Mouse (Mus musculus): ENCODE results near the gene Vgll4. TPM values are rescaled to one million over a fixed set of nuclear protein-coding genes. Genes with fewer than 3 reads are reported as not detected.

Gene Vgll4
- polyA plus RNA-seq, 1 experiment from 2014 or later, result 111 TPM

- peak; percentile 53 for ATAC-seq (ENCODE audit: insufficient read depth)
- H3K36me3 ChIP-seq (ENCODE audit: insufficient read depth), result peaks cover 14% of the 10 kb centered on the region; the same call in 1 of the 2 replicates
- H3K4me2 ChIP-seq, result peak overlapping the region; percentile 95
- peak overlapping the region; percentile 98 for H3K27ac ChIP-seq (ENCODE audit: low read depth)
- peak overlapping the region; percentile 48 for H3K4me3 ChIP-seq (ENCODE audit: low read depth, low read length)
- peak; percentile 31; the same call in 1 of the 2 replicates for TF ChIP-seq CTCF (IDR thresholded peaks at IDR 0.05; ENCODE audit: low read depth)
- H3K9me3 ChIP-seq (ENCODE audit: low read depth, low read length), result no peaks in the 10 kb centered on the region
- H3K27me3 ChIP-seq (ENCODE audit: insufficient read depth, low read length), result no peaks in the 10 kb centered on the region
- WGBS, result 10% methylated on average over 19 of the region's 19 CpGs
- peaks cover 64% of the 10 kb centered on the region for H3K4me1 ChIP-seq (ENCODE audit: insufficient read depth)
- H3K9ac ChIP-seq, result peak overlapping the region; percentile 72
- DNase-seq, result peak; percentile 57
Measured at GRCm38 (mm10) chr6:114874138-114874928, 95.5 kb downstream of the Vgll4 start.

- Histone ChIP-seq H3K4me3 (ENCODE audit: low read depth, low read length) (peak overlapping the region; percentile 48), H3K9me3 (ENCODE audit: low read depth, low read length) (no peaks in the 10 kb centered on the region), H3K27ac (ENCODE audit: low read depth) (peak overlapping the region; percentile 98), H3K9ac (peak overlapping the region; percentile 72), H3K27me3 (ENCODE audit: insufficient read depth, low read length) (no peaks in the 10 kb centered on the region), H3K4me1 (ENCODE audit: insufficient read depth) (peaks cover 58% of the 10 kb centered on the region), H3K4me2 (peak overlapping the region; percentile 95), H3K36me3 (ENCODE audit: insufficient read depth) (peaks cover 18% of the 10 kb centered on the region; the same call in 1 of the 2 replicates)
- no peak for TF ChIP-seq CTCF (IDR thresholded peaks at IDR 0.05; ENCODE audit: low read depth)
- DNase-seq (no peak), ATAC-seq (ENCODE audit: insufficient read depth) (no peak)
- WGBS, result 49% methylated on average over 3 of the region's 3 CpGs
Measured at GRCm38 (mm10) chr6:114873808-114874137, 96.0 kb downstream of the Vgll4 start.

GRCm38 (mm10) chr6:114871010-114871660, 98.7 kb downstream of the Vgll4 start:
- no peak for DNase-seq

GRCm38 (mm10) chr6:114869501-114870076, 100.2 kb downstream of the Vgll4 start:
- ATAC-seq (ENCODE audit: insufficient read depth) (no peak), DNase-seq (no peak)
- H3K4me3 ChIP-seq (ENCODE audit: low read depth, low read length), result no peak overlapping the region
- no peak overlapping the region for H3K9ac ChIP-seq
- H3K9me3 ChIP-seq (ENCODE audit: low read depth, low read length), result no peaks in the 10 kb centered on the region
- no peak overlapping the region for H3K4me2 ChIP-seq
- no peak overlapping the region for H3K27ac ChIP-seq (ENCODE audit: low read depth)
- H3K27me3 ChIP-seq (ENCODE audit: insufficient read depth, low read length), result no peaks in the 10 kb centered on the region
- H3K36me3 ChIP-seq (ENCODE audit: insufficient read depth), result peaks cover 22% of the 10 kb centered on the region; the same call in 1 of the 2 replicates
- TF ChIP-seq CTCF (IDR thresholded peaks at IDR 0.05; ENCODE audit: low read depth), result no peak
- 56% methylated on average over 6 of the region's 6 CpGs for WGBS
- H3K4me1 ChIP-seq (ENCODE audit: insufficient read depth), result peaks cover 24% of the 10 kb centered on the region

More at GRCm38 (mm10) chr6:114871010-114871660, 98.7 kb downstream of the Vgll4 start:
- no peak overlapping the region for H3K9ac ChIP-seq
- no peaks in the 10 kb centered on the region for H3K27me3 ChIP-seq (ENCODE audit: insufficient read depth, low read length)
- TF ChIP-seq CTCF (IDR thresholded peaks at IDR 0.05; ENCODE audit: low read depth), result no peak
- no peak overlapping the region for H3K4me3 ChIP-seq (ENCODE audit: low read depth, low read length)
- H3K36me3 ChIP-seq (ENCODE audit: insufficient read depth), result peaks cover 20% of the 10 kb centered on the region; the same call in 1 of the 2 replicates
- no peak overlapping the region for H3K4me2 ChIP-seq
- no peak overlapping the region for H3K27ac ChIP-seq (ENCODE audit: low read depth)
- 81% methylated on average over 14 of the region's 14 CpGs for WGBS
- no peak for ATAC-seq (ENCODE audit: insufficient read depth)
- no peaks in the 10 kb centered on the region for H3K9me3 ChIP-seq (ENCODE audit: low read depth, low read length)
- peaks cover 34% of the 10 kb centered on the region for H3K4me1 ChIP-seq (ENCODE audit: insufficient read depth)

- Histone ChIP-seq H3K9ac (no peak overlapping the region), H3K4me2 (no peak overlapping the region), H3K4me3 (ENCODE audit: low read depth, low read length) (no peak overlapping the region), H3K27ac (ENCODE audit: low read depth) (no peak overlapping the region), H3K36me3 (ENCODE audit: insufficient read depth) (peaks cover 29% of the 10 kb centered on the region; the same call in 1 of the 2 replicates), H3K9me3 (ENCODE audit: low read depth, low read length) (no peaks in the 10 kb centered on the region), H3K4me1 (ENCODE audit: insufficient read depth) (peaks cover 15% of the 10 kb centered on the region), H3K27me3 (ENCODE audit: insufficient read depth, low read length) (no peaks in the 10 kb centered on the region)
- no peak for TF ChIP-seq CTCF (IDR thresholded peaks at IDR 0.05; ENCODE audit: low read depth)
- DNase-seq (no peak), ATAC-seq (ENCODE audit: insufficient read depth) (no peak)
- 81% methylated on average over 7 of the region's 7 CpGs for WGBS
Measured at GRCm38 (mm10) chr6:114868656-114869055, 101.1 kb downstream of the Vgll4 start.

- no peaks in the 10 kb centered on the region for H3K9me3 ChIP-seq (ENCODE audit: low read depth, low read length)
- WGBS, result 70% methylated on average over 4 of the region's 4 CpGs
- no peak for ATAC-seq (ENCODE audit: insufficient read depth)
- H3K4me2 ChIP-seq, result no peak overlapping the region
- TF ChIP-seq CTCF (IDR thresholded peaks at IDR 0.05; ENCODE audit: low read depth), result no peak
- no peaks in the 10 kb centered on the region for H3K27me3 ChIP-seq (ENCODE audit: insufficient read depth, low read length)
- no peak overlapping the region for H3K27ac ChIP-seq (ENCODE audit: low read depth)
- H3K9ac ChIP-seq, result no peak overlapping the region
- peaks cover 49% of the 10 kb centered on the region for H3K36me3 ChIP-seq (ENCODE audit: insufficient read depth)
- DNase-seq, result no peak
- no peak overlapping the region for H3K4me3 ChIP-seq (ENCODE audit: low read depth, low read length)
- peaks cover 2% of the 10 kb centered on the region; the same call in 1 of the 2 replicates for H3K4me1 ChIP-seq (ENCODE audit: insufficient read depth)
Measured at GRCm38 (mm10) chr6:114866619-114867018, 103.2 kb downstream of the Vgll4 start.

GRCm38 (mm10) chr6:114866078-114866477, 103.7 kb downstream of the Vgll4 start:
- TF ChIP-seq CTCF (IDR thresholded peaks at IDR 0.05; ENCODE audit: low read depth), result no peak
- peaks cover 50% of the 10 kb centered on the region for H3K36me3 ChIP-seq (ENCODE audit: insufficient read depth)
- DNase-seq (no peak), ATAC-seq (ENCODE audit: insufficient read depth) (no peak)
- H3K4me3 ChIP-seq (ENCODE audit: low read depth, low read length), result no peak overlapping the region
- 80% methylated on average over 3 of the region's 3 CpGs for WGBS
- H3K9me3 ChIP-seq (ENCODE audit: low read depth, low read length), result no peaks in the 10 kb centered on the region
- H3K27me3 ChIP-seq (ENCODE audit: insufficient read depth, low read length), result no peaks in the 10 kb centered on the region
- no peak overlapping the region for H3K9ac ChIP-seq
- peaks cover 2% of the 10 kb centered on the region; the same call in 1 of the 2 replicates for H3K4me1 ChIP-seq (ENCODE audit: insufficient read depth)
- no peak overlapping the region for H3K4me2 ChIP-seq
- H3K27ac ChIP-seq (ENCODE audit: low read depth), result no peak overlapping the region
